Mouse (Mus musculus): Measurements from ENCODE around the gene Lrrc2.

The Lrrc2 gene

GRCm38 (mm10) chr9:110951397-110951796 lies at the start of gene Lrrc2:
Gene Lrrc2, plus strand, starts transcription at chr9:110951545.
- no peak for DNase-seq (ENCODE audit: low spot score)

- DNase-seq (ENCODE audit: low spot score) = no peak
Measured at GRCm38 (mm10) chr9:110902271-110902670, 49.1 kb upstream of the Lrrc2 start.

GRCm38 (mm10) chr9:110907201-110907837 lies 44.0 kb upstream of the Lrrc2 start:
- DNase-seq (ENCODE audit: low spot score) = no peak

- no peak for DNase-seq (ENCODE audit: low spot score)
Measured at GRCm38 (mm10) chr9:110907838-110908630, 43.3 kb upstream of the Lrrc2 start.

- no peak for DNase-seq (ENCODE audit: low spot score)
Measured at GRCm38 (mm10) chr9:110908631-110909016, 42.7 kb upstream of the Lrrc2 start.

- no peak for DNase-seq (ENCODE audit: low spot score)
Measured at GRCm38 (mm10) chr9:110909371-110909967, 41.9 kb upstream of the Lrrc2 start.

- no peak for DNase-seq (ENCODE audit: low spot score)
Measured at GRCm38 (mm10) chr9:110914631-110915236, 36.6 kb upstream of the Lrrc2 start.

- DNase-seq (ENCODE audit: low spot score) = no peak
Measured at GRCm38 (mm10) chr9:110915466-110915865, 35.9 kb upstream of the Lrrc2 start.

- DNase-seq (ENCODE audit: low spot score) = no peak
Measured at GRCm38 (mm10) chr9:110916786-110917185, 34.6 kb upstream of the Lrrc2 start, which contains the start of gene Fam240a. Gene Fam240a, minus strand, starts transcription at chr9:110916861.

GRCm38 (mm10) chr9:110920665-110921419 lies 30.5 kb upstream of the Lrrc2 start:
- no peak for DNase-seq (ENCODE audit: low spot score)

GRCm38 (mm10) chr9:110922759-110923158 lies 28.6 kb upstream of the Lrrc2 start:
- peak; percentile 89 for DNase-seq (ENCODE audit: low spot score)

- DNase-seq (ENCODE audit: low spot score) = no peak
Measured at GRCm38 (mm10) chr9:110931573-110931972, 19.8 kb upstream of the Lrrc2 start.

GRCm38 (mm10) chr9:110933850-110934437 lies 17.4 kb upstream of the Lrrc2 start:
- no peak for DNase-seq (ENCODE audit: low spot score)

GRCm38 (mm10) chr9:110935941-110936340 lies 15.4 kb upstream of the Lrrc2 start:
- DNase-seq (ENCODE audit: low spot score) = no peak

- DNase-seq (ENCODE audit: low spot score) = peak; percentile 78
Measured at GRCm38 (mm10) chr9:110937506-110938490, 13.5 kb upstream of the Lrrc2 start.

- peak; percentile 43 for DNase-seq (ENCODE audit: low spot score)
Measured at GRCm38 (mm10) chr9:110944265-110944664, 7.1 kb upstream of the Lrrc2 start.

GRCm38 (mm10) chr9:110945343-110945742 lies 6.0 kb upstream of the Lrrc2 start:
- no peak for DNase-seq (ENCODE audit: low spot score)

- DNase-seq (ENCODE audit: low spot score) = no peak
Measured at GRCm38 (mm10) chr9:110945926-110946325, 5.4 kb upstream of the Lrrc2 start, which contains the start of gene Tdgf1. Gene Tdgf1, minus strand, starts transcription at chr9:110946158.

- DNase-seq (ENCODE audit: low spot score) = peak; percentile 26
Measured at GRCm38 (mm10) chr9:110946548-110947044, 4.7 kb upstream of the Lrrc2 start.

GRCm38 (mm10) chr9:110947261-110947661 lies 4.1 kb upstream of the Lrrc2 start:
- no peak for DNase-seq (ENCODE audit: low spot score)

All from embryo, embryonic 10 days (tissue).